Mouse (Mus musculus): ENCODE results near the gene 2310030G06Rik. TPM values are rescaled to one million over a fixed set of nuclear protein-coding genes. Genes with fewer than 3 reads are reported as not detected.
A peak's percentile ranks its signal among the peaks of the same experiment; 100 is the strongest.

2310030G06Rik gene
- 1 to 10 TPM in 1 of 2 experiments, under 1 TPM in 1; 0.67 to 1.6 TPM for total RNA-seq (2021)

DNA sequence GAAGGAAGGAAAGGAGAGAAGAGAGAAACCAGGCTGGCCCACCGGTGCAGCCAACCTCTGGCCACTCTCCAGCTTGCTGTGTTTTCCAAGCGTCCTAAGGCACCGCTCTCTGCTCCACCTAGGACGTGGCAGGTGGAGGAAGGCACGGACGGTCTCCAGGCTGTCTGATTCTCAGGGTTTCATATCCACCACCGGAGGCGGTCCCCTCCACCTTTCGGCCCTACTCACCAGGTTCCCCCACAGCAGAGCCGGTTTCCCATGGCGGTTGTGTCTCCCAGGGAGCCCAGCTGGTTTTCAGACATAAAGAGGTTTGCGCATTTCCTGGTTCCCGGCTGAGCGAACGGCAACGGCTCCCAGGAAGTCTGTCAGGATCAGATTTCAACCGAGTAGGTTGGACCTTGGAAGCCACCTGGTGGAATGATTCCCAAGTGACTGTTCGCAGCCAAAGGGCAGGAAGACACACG is at the start of gene 2310030G06Rik:
TSS of gene 2310030G06Rik (minus strand) at position 323 of the 464 bp plus-strand sequence.
- no peak for DNase-seq

DNA sequence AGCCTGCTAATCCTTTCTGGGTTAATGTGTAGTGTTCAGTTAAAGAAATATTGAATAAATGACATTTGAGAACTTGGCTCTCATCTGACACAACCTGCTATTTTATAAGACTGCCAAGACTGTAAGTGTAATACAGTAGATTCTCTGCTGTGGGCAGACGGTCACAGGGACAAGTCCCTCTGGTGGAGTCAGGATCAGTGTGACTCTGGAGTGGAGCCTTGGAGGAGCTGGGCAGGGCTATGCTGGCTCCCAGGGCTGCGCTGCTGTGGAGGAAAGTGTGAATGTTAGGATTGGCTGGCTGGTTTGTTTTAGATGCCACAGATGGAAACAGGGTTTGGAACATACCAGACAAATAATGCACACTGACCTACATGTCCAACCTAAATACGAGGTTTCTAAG is 48.9 kb upstream of the 2310030G06Rik start:
- no peak for DNase-seq

GRCm38 (mm10) chr9:50782155-50782554 is 35.8 kb upstream of the 2310030G06Rik start:
- no peak for DNase-seq

GRCm38 (mm10) chr9:50776162-50776760 is 29.9 kb upstream of the 2310030G06Rik start:
- no peak for DNase-seq

DNA sequence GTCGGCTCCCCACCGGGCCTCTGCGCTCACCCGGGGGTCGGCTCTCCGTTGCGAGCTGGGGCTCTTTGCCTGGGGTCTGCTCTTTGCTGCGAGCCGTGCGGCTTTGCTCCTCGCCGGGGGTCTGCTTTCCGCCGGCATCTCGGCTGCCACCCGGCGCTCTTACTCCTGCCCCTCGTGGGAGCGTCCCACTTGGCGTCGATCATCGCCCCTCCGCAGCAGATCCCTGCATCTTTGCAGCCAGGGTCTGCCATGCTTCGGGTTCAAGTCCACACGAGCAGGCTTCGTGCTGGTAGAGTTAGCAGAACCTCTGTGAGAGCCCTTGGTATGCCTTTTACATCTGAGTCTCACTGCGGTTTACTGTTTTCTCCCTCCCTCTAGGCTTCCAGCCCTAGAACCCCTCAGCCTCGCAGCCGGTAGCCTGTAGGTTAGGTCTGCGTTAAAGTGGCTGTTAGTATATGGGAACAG is 29.4 kb upstream of the 2310030G06Rik start:
- DNase-seq, result no peak

DNA sequence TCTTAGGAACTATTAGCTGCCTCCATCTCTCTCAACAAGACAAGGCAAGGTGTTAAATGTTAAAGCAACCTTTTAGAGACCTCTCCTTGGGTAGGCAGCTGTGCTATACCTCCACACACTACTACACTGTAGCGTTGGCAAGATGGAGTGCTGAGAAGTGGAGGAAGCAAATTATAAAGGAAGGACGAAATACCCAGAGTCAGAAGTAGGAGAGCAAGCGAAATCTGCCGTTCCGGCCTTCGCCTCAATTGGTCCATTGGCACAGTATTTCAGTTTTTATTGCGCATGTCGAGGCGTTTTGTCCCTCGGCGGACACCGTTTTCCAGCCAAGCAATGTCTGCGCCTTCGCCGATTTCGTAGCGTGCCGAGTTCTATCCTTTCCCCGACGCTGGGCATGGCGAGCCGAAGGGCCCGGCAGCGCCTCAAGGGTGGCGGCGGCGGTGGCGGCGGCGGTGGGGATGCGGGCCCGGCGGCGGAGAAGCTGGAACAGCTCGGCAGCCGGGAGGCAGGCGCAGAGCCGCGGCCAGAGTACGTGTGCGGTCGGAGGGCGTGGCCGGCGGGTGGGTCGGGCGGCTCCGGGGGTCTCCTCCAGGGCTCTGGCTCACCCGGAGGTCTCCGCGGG is 28.8 kb upstream of the 2310030G06Rik start, which contains the start of the genes Alg9 and 1110032A03Rik:
TSS of gene Alg9 (plus strand) at position 29 of the 622 bp plus-strand sequence.
TSS of gene 1110032A03Rik (minus strand) at position 530 of the 622 bp plus-strand sequence.
- DNase-seq, result peak; percentile 88 to 91

GRCm38 (mm10) chr9:50774026-50774462 is 27.7 kb upstream of the 2310030G06Rik start:
- DNase-seq, result no peak

- DNase-seq, result no peak
Measured at GRCm38 (mm10) chr9:50770011-50770410, 23.7 kb upstream of the 2310030G06Rik start.

DNA sequence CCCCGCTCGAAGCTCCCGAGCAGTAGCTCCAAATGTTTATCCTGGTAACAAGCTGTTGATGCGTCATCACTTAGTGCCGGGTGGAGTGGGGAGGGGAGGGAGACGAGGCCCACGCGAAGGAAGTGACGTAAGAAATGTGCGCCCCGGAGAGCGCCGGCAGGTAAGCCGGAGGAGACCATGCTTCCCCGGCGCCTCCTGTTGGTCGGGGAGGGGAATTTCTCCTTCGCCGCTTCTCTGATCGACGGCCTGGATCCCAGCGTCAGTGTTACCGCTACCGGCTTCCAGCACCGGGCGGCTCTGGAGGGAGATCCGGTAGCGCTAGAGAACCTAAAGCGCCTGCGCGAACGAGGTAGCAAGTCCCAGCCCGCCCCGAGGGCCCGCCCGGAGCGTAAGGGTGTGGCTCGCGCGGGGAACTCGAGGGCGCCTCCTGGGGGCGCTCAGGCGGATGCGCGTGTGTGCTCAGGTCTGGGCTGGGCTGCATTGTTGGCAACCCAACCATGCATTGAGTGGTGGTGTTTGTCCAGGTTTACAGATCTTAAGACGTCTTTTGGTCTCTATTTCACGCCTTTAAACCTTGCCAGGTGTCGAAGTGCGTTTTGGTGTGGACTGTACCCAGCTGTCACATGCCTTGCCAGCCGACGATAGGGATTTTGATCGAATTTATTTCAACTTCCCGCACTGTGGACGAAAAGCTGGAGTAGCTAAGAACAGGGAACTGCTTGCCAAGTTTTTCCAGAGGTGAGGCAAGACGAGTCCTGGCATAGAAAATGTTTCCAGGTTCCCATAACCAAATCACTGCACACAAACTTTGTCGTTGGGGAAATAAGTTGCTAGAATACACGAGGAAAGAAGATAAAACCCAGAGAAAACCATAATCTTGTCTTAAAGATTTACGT is 22.0 kb upstream of the 2310030G06Rik start, which contains the start of gene Fdxacb1:
TSS of gene Fdxacb1 (plus strand) at position 130 of the 896 bp plus-strand sequence.
- DNase-seq, result peak; percentile 98 to 99

GRCm38 (mm10) chr9:50767531-50768106 is 21.3 kb upstream of the 2310030G06Rik start:
- no peak for DNase-seq

DNA sequence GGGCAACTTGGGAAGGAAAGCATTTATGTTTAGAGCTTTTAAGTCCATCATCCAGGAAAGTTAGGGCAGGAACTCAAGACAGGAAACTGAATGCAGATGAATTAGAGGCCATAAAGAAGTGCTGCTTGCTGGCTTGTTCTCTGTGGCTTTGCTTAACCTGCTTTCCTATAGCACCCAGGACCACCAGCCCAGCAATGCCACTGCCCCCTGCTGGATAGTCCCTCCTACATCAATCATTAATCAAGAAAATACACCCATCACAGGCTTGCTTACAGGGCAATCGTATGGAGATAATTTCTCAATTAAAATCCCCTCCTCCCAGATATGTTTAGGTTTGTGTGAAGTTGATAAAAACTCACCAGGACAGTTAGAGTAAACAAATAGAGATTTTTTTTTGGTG is 17.0 kb upstream of the 2310030G06Rik start:
- DNase-seq, result no peak

DNA sequence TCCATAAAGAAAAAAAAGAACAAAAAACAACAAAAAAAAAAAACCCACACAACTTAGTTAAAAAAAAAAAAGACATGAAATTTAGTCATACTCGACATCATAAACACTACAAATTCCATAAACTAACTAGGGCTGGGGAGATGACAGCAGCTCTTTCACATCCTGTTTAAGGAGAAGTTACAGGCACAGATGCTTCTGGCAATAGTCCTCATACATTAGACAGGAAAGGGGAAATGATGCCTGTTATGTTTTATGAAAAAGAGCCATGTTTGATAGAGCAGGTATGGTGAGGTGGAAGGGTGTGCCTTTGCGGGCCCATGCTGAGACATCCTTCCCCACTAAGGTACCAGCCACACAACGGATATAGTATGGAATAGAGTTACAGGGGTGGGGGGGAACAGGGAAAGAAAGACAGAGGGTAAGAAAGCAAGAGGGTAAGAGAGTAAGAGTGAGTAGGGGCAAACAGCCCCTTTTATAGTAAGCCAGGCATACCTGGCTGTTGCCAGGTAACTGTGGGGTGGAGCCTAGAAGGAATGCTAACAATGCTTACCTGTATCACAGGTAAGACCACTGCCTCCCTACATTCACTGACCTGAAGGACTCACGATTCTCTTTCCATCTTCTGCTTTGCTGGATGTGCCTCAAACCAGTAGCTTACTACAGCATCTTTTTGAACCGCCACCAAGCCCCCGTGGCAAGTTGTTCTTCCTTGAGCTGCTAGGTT is 15.3 kb upstream of the 2310030G06Rik start:
- DNase-seq, result no peak

- no peak for DNase-seq
Measured at GRCm38 (mm10) chr9:50756711-50757110, 10.4 kb upstream of the 2310030G06Rik start.

- DNase-seq, result no peak
Measured at GRCm38 (mm10) chr9:50753947-50754346, 7.6 kb upstream of the 2310030G06Rik start.

- peak; percentile 77 to 78 for DNase-seq
Measured at GRCm38 (mm10) chr9:50752784-50753615, 6.7 kb upstream of the 2310030G06Rik start.

GRCm38 (mm10) chr9:50752054-50752602 is 5.8 kb upstream of the 2310030G06Rik start, which contains the start of gene Hspb2:
Gene Hspb2, minus strand, starts transcription at chr9:50752354.
- no peak for DNase-seq

DNA sequence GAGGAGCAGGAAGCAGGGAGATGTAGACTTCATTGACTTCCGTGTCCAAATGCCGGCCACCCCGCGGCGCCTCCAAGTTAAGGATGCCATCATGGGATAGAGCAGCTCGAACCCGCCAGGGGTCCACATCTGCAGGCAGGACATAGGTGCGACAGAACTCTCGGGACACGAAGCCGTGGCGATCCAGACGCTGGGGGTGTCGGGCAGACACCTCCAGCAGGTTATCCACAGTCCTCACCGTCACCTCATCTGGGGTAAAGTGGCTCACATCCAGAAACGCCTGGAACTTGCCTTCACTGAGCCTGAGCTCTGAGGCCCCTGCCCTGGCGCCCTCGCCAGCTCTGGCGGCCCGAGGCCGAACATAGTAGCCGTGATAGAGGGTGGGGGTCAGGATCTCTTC is 5.0 kb upstream of the 2310030G06Rik start, which contains the start of gene Cryab:
TSS of gene Cryab (plus strand) at position 3 of the 400 bp plus-strand sequence.
- no peak for DNase-seq

DNA sequence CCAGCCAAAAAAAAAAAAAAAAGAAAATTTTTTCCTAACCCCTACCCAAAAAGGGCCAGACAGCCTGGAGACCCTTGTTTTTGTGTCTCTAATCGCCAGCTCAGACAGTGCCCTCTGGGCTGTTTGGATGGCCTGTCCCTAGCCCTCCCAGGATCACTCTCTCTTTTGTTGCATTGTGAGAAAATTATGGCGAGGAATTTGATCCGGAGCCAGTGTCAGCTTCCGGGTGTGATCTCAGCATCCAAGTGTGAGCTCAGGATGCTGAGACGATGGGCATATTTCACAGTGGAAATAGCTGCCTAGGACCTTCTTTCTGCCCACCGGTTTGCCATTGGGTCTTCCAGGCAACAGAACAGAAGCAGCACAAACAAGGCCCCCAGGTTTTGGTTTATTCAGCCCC is 4.4 kb upstream of the 2310030G06Rik start:
- DNase-seq, result no peak

DNA sequence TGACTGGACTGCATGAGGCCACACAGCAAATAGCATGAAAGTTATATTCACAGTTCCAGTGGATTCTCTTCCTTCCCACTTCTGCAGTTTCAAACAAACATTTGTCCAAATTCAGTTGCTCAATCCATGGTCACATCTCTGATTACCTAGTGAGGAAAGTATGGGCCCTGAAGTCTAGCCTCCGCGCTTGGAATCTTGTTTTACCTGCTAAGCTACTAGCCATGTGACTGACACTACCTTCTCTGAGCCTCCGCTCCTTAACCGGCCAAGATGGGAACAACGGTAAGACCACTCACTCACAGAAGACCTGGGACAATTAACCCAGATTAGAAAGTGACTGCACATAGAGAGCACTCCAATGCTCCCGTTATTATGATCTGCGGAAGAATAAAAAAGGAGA is 530 bp downstream of the 2310030G06Rik start:
- no peak for DNase-seq

- no peak for DNase-seq
Measured at GRCm38 (mm10) chr9:50742744-50743143, 3.6 kb downstream of the 2310030G06Rik start.

All from layer of hippocampus, postnatal 36 days (tissue).